Mouse (Mus musculus): ENCODE measurements around the gene H13.

DNA sequence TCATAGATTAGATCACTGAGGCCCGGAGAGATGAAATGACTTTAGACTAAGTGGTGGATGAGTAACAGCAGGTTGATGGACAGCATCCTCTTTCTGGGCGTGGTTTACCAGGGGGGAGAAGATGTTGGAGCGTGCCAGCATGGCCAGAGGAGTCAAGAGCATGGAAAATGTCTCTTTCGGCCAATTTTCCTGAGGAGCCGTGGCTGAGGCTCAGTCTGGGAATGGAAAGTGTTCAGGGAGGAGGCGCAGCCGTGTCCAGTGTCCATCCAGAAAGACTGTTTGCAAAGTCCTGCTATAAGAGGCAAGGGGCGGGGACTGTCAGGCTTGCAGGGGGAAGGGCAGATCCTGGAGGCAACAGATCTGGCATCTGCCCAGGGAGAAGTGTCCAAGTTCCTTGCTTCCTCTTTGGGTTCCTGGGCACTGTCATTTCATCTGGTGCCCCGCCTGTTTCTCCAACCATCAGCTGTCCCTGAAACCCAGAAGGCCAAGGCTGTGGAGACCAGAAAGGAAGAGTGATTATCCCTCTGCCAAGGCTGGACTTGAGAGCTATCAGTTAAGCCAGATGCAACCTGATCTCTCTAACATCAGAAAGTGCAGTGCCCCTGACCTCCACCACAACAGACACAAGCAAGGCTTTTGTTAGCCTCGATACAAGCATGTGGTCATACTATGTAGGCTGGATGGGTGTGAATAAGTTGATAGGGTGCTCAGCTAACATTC lies 16.2 kb upstream of the H13 start:
- TF ChIP-seq CTCF (conservative IDR thresholded peaks at IDR 0.05; ENCODE audit: low read length) (no peak), POU5F1 (IDR thresholded peaks at IDR 0.05; ENCODE audit: borderline replicate concordance, low read length) (no peak), NANOG (IDR thresholded peaks at IDR 0.05; ENCODE audit: borderline replicate concordance, low read length) (no peak)

Data from E14TG2a.4 (cell line).